Mouse (Mus musculus): ENCODE results near the gene Amh. TPM values are rescaled to one million over a fixed set of nuclear protein-coding genes. Genes with fewer than 3 reads are reported as not detected.
A peak's percentile ranks its signal among the peaks of the same experiment; 100 is the strongest.

Gene Amh
- polyA plus RNA-seq, 1 experiment, result 0.17 TPM

DNA sequence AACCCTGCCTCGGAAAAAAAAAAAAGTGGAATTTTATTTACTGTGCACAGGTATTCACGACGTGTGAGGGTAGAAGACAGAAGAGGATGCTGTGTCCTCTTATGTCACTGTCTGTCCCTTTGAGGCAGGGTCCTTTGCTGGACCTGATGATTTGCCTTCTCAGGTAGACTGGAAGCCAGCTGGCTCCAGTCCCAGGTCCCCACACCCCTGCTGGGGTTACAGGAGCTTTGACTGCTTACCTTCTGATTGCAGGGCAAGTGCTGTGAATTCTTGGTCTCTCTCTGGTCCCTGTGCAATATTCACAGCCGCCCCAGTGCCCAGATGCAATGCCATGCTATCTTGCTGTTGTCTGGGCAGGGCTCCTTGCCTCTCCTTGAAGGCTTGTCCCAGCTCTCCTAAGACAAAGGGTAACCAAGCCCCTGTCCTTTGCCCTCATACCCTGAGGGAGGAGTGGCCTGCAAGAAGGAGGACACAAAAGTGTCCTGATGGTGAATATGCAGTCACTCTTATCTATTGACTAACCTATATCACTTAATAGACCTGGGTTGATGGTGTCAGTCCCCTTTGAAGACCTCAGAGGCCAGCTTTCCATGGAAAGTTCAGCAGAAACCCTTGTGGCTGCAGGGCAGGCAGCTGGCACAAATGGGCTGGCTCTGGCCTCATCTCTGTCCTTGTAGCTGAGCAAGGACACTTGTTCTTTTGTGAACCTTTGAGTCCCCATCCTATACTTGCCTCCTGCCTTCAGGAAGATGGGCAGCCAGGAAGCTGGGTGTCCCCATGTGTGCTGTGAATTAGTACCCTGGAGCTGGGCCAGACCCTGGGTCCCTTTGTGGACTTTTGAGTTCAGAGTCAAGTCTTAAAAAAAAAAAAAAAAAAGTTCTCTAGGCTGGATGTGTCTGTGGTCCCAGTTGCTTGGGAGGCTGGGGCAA is 44.2 kb upstream of the Amh start:
- TF ChIP-seq POLR2A (IDR thresholded peaks at IDR 0.05; ENCODE audit: low read depth, low read length) (no peak), CTCF (conservative IDR thresholded peaks at IDR 0.05; ENCODE audit: insufficient read depth, insufficient read length, low read depth, low read length) (no peak)
- Histone ChIP-seq H3K27ac (ENCODE audit: insufficient read depth, low read depth, low read length) (no peak overlapping the region), H3K36me3 (ENCODE audit: control insufficient read depth, insufficient read depth, low read length) (no peaks in the 10 kb centered on the region), H3K4me1 (ENCODE audit: control insufficient read depth, insufficient read depth, low read length) (peaks cover 40% of the 10 kb centered on the region), H3K4me3 (ENCODE audit: insufficient read depth, low read depth, low read length) (no peak overlapping the region), H3K27me3 (replicated peaks; ENCODE audit: control insufficient read depth, insufficient read depth, low read length) (no peaks in the 10 kb centered on the region)
- DNase-seq, result peak; percentile 66
- 63% methylated on average over 4 of the region's 4 CpGs for WGBS

DNA sequence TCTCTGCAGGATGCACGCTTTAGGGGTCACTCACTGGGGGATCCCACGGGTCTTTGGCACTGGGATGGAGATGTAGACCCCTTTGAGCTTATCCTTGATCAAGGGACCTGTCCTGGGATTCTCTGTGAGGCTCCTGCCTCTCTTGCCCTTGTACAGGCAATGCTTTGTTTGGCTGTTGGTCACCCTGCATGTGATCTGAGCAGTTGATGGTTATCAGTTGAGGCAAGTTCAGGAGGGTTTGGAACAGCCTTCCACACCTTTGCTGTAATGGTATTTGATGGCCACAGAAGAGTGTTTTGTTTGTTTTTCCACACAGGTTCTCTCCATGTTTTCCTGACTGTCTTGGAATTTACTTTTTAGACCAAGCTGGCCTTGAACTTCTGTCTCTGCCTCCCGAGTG is 43.2 kb upstream of the Amh start:
- 36% methylated on average over 3 of the region's 3 CpGs for WGBS
- Histone ChIP-seq H3K27me3 (replicated peaks; ENCODE audit: control insufficient read depth, insufficient read depth, low read length) (no peaks in the 10 kb centered on the region), H3K27ac (ENCODE audit: insufficient read depth, low read depth, low read length) (no peak overlapping the region), H3K4me1 (ENCODE audit: control insufficient read depth, insufficient read depth, low read length) (peaks cover 31% of the 10 kb centered on the region), H3K4me3 (ENCODE audit: insufficient read depth, low read depth, low read length) (no peak overlapping the region), H3K36me3 (ENCODE audit: control insufficient read depth, insufficient read depth, low read length) (no peaks in the 10 kb centered on the region; the same call in 1 of the 2 replicates)
- no peak for DNase-seq
- no peak for TF ChIP-seq POLR2A (IDR thresholded peaks at IDR 0.05; ENCODE audit: low read depth, low read length)
- TF ChIP-seq CTCF (conservative IDR thresholded peaks at IDR 0.05; ENCODE audit: insufficient read depth, insufficient read length, low read depth, low read length), result no peak

GRCm38 (mm10) chr10:80763502-80763901 is 41.5 kb upstream of the Amh start:
- no peak overlapping the region for H3K27ac ChIP-seq (ENCODE audit: insufficient read depth, low read depth, low read length)
- H3K4me1 ChIP-seq (ENCODE audit: control insufficient read depth, insufficient read depth, low read length), result peaks cover 15% of the 10 kb centered on the region
- H3K4me3 ChIP-seq (ENCODE audit: insufficient read depth, low read depth, low read length), result no peak overlapping the region
- no peaks in the 10 kb centered on the region; the same call in 1 of the 2 replicates for H3K36me3 ChIP-seq (ENCODE audit: control insufficient read depth, insufficient read depth, low read length)
- TF ChIP-seq POLR2A (IDR thresholded peaks at IDR 0.05; ENCODE audit: low read depth, low read length) (no peak), CTCF (conservative IDR thresholded peaks at IDR 0.05; ENCODE audit: insufficient read depth, insufficient read length, low read depth, low read length) (no peak)
- no peaks in the 10 kb centered on the region for H3K27me3 ChIP-seq (replicated peaks; ENCODE audit: control insufficient read depth, insufficient read depth, low read length)
- DNase-seq, result no peak
- 89% methylated on average over 2 of the region's 2 CpGs for WGBS

GRCm38 (mm10) chr10:80765746-80766145 is 39.3 kb upstream of the Amh start:
- Histone ChIP-seq H3K4me1 (ENCODE audit: control insufficient read depth, insufficient read depth, low read length) (peaks cover 5% of the 10 kb centered on the region), H3K4me3 (ENCODE audit: insufficient read depth, low read depth, low read length) (no peak overlapping the region), H3K27ac (ENCODE audit: insufficient read depth, low read depth, low read length) (peak overlapping the region; percentile 32), H3K36me3 (ENCODE audit: control insufficient read depth, insufficient read depth, low read length) (no peaks in the 10 kb centered on the region; the same call in 1 of the 2 replicates), H3K27me3 (replicated peaks; ENCODE audit: control insufficient read depth, insufficient read depth, low read length) (no peaks in the 10 kb centered on the region)
- no peak for DNase-seq
- WGBS, result 61% methylated on average over 2 of the region's 2 CpGs
- TF ChIP-seq POLR2A (IDR thresholded peaks at IDR 0.05; ENCODE audit: low read depth, low read length) (no peak), CTCF (conservative IDR thresholded peaks at IDR 0.05; ENCODE audit: insufficient read depth, insufficient read length, low read depth, low read length) (no peak)

DNA sequence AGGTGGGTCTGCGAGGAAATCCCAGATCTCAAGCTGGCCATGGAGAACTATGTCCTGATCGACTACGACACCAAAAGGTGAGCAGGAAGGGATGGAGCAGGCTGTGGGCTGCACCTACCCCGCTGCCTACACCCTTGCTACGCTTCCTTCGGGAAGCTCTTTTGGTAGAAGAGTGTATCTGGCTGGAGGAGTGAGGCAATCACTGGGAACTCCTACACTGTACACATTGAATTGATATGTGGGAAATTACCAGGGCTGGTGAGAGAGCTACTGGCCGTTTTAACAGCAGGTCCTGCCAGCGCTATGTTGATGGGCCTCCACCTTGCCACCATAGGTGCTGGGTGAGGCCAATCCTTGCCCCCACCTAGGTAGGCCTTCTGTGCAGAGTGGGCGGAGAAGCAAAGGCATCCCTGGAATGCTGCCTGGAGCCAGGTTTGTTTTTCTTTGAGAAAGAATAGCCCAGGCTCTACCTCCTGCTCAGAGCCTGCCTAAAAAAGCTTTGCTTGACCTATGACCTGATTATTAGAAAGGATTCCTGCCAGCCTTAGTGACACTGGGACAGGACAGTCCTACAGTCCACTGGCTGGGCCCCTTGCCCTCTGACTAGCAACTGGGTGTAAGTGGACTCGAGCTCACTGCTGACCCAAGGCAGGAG is 38.8 kb upstream of the Amh start:
- no peaks in the 10 kb centered on the region; the same call in 1 of the 2 replicates for H3K36me3 ChIP-seq (ENCODE audit: control insufficient read depth, insufficient read depth, low read length)
- WGBS, result 59% methylated on average over 10 of the region's 10 CpGs
- TF ChIP-seq CTCF (conservative IDR thresholded peaks at IDR 0.05; ENCODE audit: insufficient read depth, insufficient read length, low read depth, low read length), result no peak
- no peak for TF ChIP-seq POLR2A (IDR thresholded peaks at IDR 0.05; ENCODE audit: low read depth, low read length)
- H3K27ac ChIP-seq (ENCODE audit: insufficient read depth, low read depth, low read length), result peak overlapping the region; percentile 52
- H3K27me3 ChIP-seq (replicated peaks; ENCODE audit: control insufficient read depth, insufficient read depth, low read length), result no peaks in the 10 kb centered on the region
- H3K4me1 ChIP-seq (ENCODE audit: control insufficient read depth, insufficient read depth, low read length), result no peaks in the 10 kb centered on the region; the same call in none of the 2 replicates
- no peak overlapping the region for H3K4me3 ChIP-seq (ENCODE audit: insufficient read depth, low read depth, low read length)
- peak; percentile 75 for DNase-seq

- Histone ChIP-seq H3K4me3 (ENCODE audit: insufficient read depth, low read depth, low read length) (no peak overlapping the region), H3K4me1 (ENCODE audit: control insufficient read depth, insufficient read depth, low read length) (no peaks in the 10 kb centered on the region), H3K27ac (ENCODE audit: insufficient read depth, low read depth, low read length) (no peak overlapping the region), H3K36me3 (ENCODE audit: control insufficient read depth, insufficient read depth, low read length) (no peaks in the 10 kb centered on the region; the same call in 1 of the 2 replicates), H3K27me3 (replicated peaks; ENCODE audit: control insufficient read depth, insufficient read depth, low read length) (no peaks in the 10 kb centered on the region)
- TF ChIP-seq CTCF (conservative IDR thresholded peaks at IDR 0.05; ENCODE audit: insufficient read depth, insufficient read length, low read depth, low read length) (no peak), POLR2A (IDR thresholded peaks at IDR 0.05; ENCODE audit: low read depth, low read length) (no peak)
- 83% methylated on average over 6 of the region's 6 CpGs for WGBS
- DNase-seq, result no peak
These were observed 36.7 kb upstream of the Amh start for GRCm38 (mm10) chr10:80768365-80768764.

- Histone ChIP-seq H3K4me3 (ENCODE audit: insufficient read depth, low read depth, low read length) (no peak overlapping the region), H3K27ac (ENCODE audit: insufficient read depth, low read depth, low read length) (no peak overlapping the region), H3K4me1 (ENCODE audit: control insufficient read depth, insufficient read depth, low read length) (peaks cover 4% of the 10 kb centered on the region; the same call in 1 of the 2 replicates), H3K27me3 (replicated peaks; ENCODE audit: control insufficient read depth, insufficient read depth, low read length) (no peaks in the 10 kb centered on the region), H3K36me3 (ENCODE audit: control insufficient read depth, insufficient read depth, low read length) (no peaks in the 10 kb centered on the region)
- no peak for TF ChIP-seq POLR2A (IDR thresholded peaks at IDR 0.05; ENCODE audit: low read depth, low read length)
- no peak for TF ChIP-seq CTCF (conservative IDR thresholded peaks at IDR 0.05; ENCODE audit: insufficient read depth, insufficient read length, low read depth, low read length)
- DNase-seq, result no peak
- 59% methylated on average over 5 of the region's 5 CpGs for WGBS
These were observed 31.2 kb upstream of the Amh start for GRCm38 (mm10) chr10:80773816-80774215.

Data from kidney, adult 2 months (tissue).